Mouse (Mus musculus) hindbrain, embryonic 12.5 days (tissue): ENCODE data around the gene Bcl2l11. TPM values are rescaled to one million over a fixed set of nuclear protein-coding genes. Genes with fewer than 3 reads are reported as not detected.
A peak's percentile ranks its signal among the peaks of the same experiment; 100 is the strongest.

Experiments used
- ATAC-seq: fragments of 200-750 bp; cut with Nextera tagmentation; 2 replicates; pipeline ENCODE4 v1.8.0; 2017; ENCODE audit warnings: moderate TSS enrichment; ENCODE audit not compliant: low FRiP score
- H3K27ac ChIP-seq: fragments of 300-500 bp; sonication (generic); 2 replicates; pipeline ENCODE4 v1.5.1; 2016; ENCODE audit warnings: mild to moderate bottlenecking
- H3K27me3 ChIP-seq: fragments of 300-500 bp; sonication (generic); 2 replicates; pipeline ENCODE4 v1.6.1; 2016; ENCODE audit warnings: mild to moderate bottlenecking
- H3K36me3 ChIP-seq: fragments of 300-500 bp; sonication (generic); 2 replicates; pipeline ENCODE4 v1.6.1; 2016; ENCODE audit warnings: mild to moderate bottlenecking
- H3K4me1 ChIP-seq: fragments of 300-500 bp; sonication (generic); 2 replicates; pipeline ENCODE4 v1.6.1; 2016
- H3K4me2 ChIP-seq: fragments of 300-500 bp; sonication (generic); replicated peaks from 2 replicates; pipeline ENCODE4 v1.6.1; 2016; ENCODE audit warnings: mild to moderate bottlenecking
- H3K4me3 ChIP-seq: fragments of 300-500 bp; sonication (generic); 2 replicates; pipeline ENCODE4 v1.5.1; 2016; ENCODE audit warnings: mild to moderate bottlenecking
- H3K9ac ChIP-seq: fragments of 300-500 bp; sonication (generic); 2 replicates; pipeline ENCODE4 v1.6.1; 2016; ENCODE audit warnings: mild to moderate bottlenecking, moderate library complexity
- H3K9me3 ChIP-seq: fragments of 300-500 bp; sonication (generic); replicated peaks from 2 replicates; pipeline ENCODE4 v1.6.1; 2016; ENCODE audit warnings: mild to moderate bottlenecking
- WGBS: fragments of 180-500 bp; shearing (Covaris S2); methylation state at CpG from one replicate; pipeline ENCODE4 v1.1.7; 2016; 5-methylcytosine and 5-hydroxymethylcytosine counted together
- polyA plus RNA-seq: library from polyadenylated mRNA; unstranded; fragments of >200 nt; fragmentation: Nextera tagmentation; extraction: Ambion mirVana; gene quantifications from 2 replicates; pipeline ENCODE4 v1.2.1, GENCODE M21; 2016

Bcl2l11 gene
- polyA plus RNA-seq, 1 experiment from 2014 or later, result 26.3 TPM

GRCm38 (mm10) chr2:128211022-128211880, 85.4 kb downstream of the Bcl2l11 start:
- Histone ChIP-seq H3K27me3 (peaks cover 2% of the 10 kb centered on the region; the same call in 1 of the 2 replicates), H3K9ac (no peak overlapping the region), H3K9me3 (no peaks in the 10 kb centered on the region), H3K36me3 (no peaks in the 10 kb centered on the region), H3K27ac (0 out of 2 replicates have a peak overlapping the region, but pooled peaks have one; percentile 18), H3K4me3 (no peak overlapping the region), H3K4me2 (peak overlapping the region; percentile 24), H3K4me1 (peaks cover 21% of the 10 kb centered on the region)
- 0 out of 2 replicates have a peak, but pooled peaks have one; percentile 35 for ATAC-seq
- WGBS, result 12% methylated on average over 19 of the region's 19 CpGs

- 25% methylated on average over 8 of the region's 8 CpGs for WGBS
- peak overlapping the region; percentile 24; the same call in 1 of the 2 replicates for H3K4me2 ChIP-seq
- H3K36me3 ChIP-seq, result no peaks in the 10 kb centered on the region
- no peak overlapping the region for H3K4me3 ChIP-seq
- H3K9ac ChIP-seq, result 0 out of 2 replicates have a peak overlapping the region, but pooled peaks have one; percentile 14
- peaks cover 21% of the 10 kb centered on the region for H3K4me1 ChIP-seq
- H3K27ac ChIP-seq, result peak overlapping the region; percentile 18; the same call in 1 of the 2 replicates
- ATAC-seq, result peak; percentile 22; the same call in 1 of the 2 replicates
- peaks cover 2% of the 10 kb centered on the region; the same call in 1 of the 2 replicates for H3K27me3 ChIP-seq
- no peaks in the 10 kb centered on the region for H3K9me3 ChIP-seq
Measured at GRCm38 (mm10) chr2:128211881-128212209, 86.0 kb downstream of the Bcl2l11 start.
